Mouse (Mus musculus): Measurements from ENCODE around the gene Mrpl36. TPM values are rescaled to one million over a fixed set of nuclear protein-coding genes. Genes with fewer than 3 reads are reported as not detected.
A peak's percentile ranks its signal among the peaks of the same experiment; 100 is the strongest.

The Mrpl36 gene
- polyA plus RNA-seq, 1 experiment from 2014 or later = 125 TPM

DNA sequence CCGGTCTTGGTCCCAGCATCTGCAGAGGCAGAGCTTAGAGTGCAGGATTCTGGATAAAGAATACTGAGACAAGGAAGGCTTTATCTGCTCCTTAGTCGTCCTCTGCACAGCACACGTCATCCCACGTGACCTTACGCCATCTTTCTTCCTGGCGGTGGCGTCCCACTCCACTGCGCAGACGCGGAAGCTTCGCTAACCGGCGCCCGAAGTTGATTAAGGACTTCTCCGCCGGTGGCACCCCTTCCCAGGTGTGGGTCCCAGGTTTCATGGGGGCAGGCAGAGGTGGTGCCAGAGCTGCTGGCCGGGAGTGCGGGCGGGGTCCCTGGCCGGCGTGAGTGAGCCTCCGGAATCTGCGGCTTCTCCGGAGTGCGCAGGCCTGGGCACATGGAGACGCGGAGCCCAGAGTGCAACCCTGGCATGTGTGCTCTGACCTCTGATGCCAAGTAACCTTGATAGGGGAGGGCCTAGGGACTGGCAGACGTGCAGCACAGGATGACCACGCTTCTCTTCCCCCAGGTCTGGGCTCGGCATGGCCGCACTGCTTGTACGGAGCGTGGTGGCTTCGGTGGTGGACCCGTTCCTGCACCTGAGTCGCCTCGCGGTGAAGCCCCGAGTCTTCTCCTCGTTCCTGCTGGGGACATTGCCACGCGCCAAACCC lies 2.7 kb downstream of the Mrpl36 start:
- H3K4me3 ChIP-seq (ENCODE audit: low read depth, low read length) = peak overlapping the region; percentile 84
- no peaks in the 10 kb centered on the region for H3K9me3 ChIP-seq (replicated peaks; ENCODE audit: control insufficient read depth, low read length)
- WGBS = under 1% methylated on average over 42 of the region's 42 CpGs
- no peaks in the 10 kb centered on the region for H3K4me1 ChIP-seq (ENCODE audit: control insufficient read depth, insufficient read depth, low read length)
- DNase-seq (ENCODE audit: low spot score) = peak; percentile 88
- no peak overlapping the region for H3K27ac ChIP-seq (replicated peaks; ENCODE audit: low read depth, low read length)
- no peaks in the 10 kb centered on the region for H3K36me3 ChIP-seq (replicated peaks; ENCODE audit: control insufficient read depth, insufficient read depth, low read depth, low read length)
- peak overlapping the region; percentile 91 for H3K4me2 ChIP-seq (ENCODE audit: low read depth, low read length)
- no peaks in the 10 kb centered on the region for H3K27me3 ChIP-seq (ENCODE audit: control insufficient read depth, insufficient read depth, low read length)
- ATAC-seq (replicated peaks; ENCODE audit: insufficient number of reproducible peaks, low FRiP score, low TSS enrichment, low read depth) = peak; percentile 80
- peak overlapping the region; percentile 90 for H3K9ac ChIP-seq (replicated peaks; ENCODE audit: low read length)

GRCm38 (mm10) chr13:73331736-73332135 lies 3.4 kb downstream of the Mrpl36 start:
- 73% methylated on average over 3 of the region's 3 CpGs for WGBS
- no peak overlapping the region for H3K27ac ChIP-seq (replicated peaks; ENCODE audit: low read depth, low read length)
- H3K9me3 ChIP-seq (replicated peaks; ENCODE audit: control insufficient read depth, low read length) = no peaks in the 10 kb centered on the region
- DNase-seq (ENCODE audit: low spot score) (no peak), ATAC-seq (replicated peaks; ENCODE audit: insufficient number of reproducible peaks, low FRiP score, low TSS enrichment, low read depth) (no peak)
- H3K4me2 ChIP-seq (ENCODE audit: low read depth, low read length) = peak overlapping the region; percentile 91
- H3K27me3 ChIP-seq (ENCODE audit: control insufficient read depth, insufficient read depth, low read length) = no peaks in the 10 kb centered on the region
- H3K9ac ChIP-seq (replicated peaks; ENCODE audit: low read length) = peak overlapping the region; percentile 90
- H3K4me1 ChIP-seq (ENCODE audit: control insufficient read depth, insufficient read depth, low read length) = no peaks in the 10 kb centered on the region
- H3K36me3 ChIP-seq (replicated peaks; ENCODE audit: control insufficient read depth, insufficient read depth, low read depth, low read length) = no peaks in the 10 kb centered on the region
- peak overlapping the region; percentile 84 for H3K4me3 ChIP-seq (ENCODE audit: low read depth, low read length)

DNA sequence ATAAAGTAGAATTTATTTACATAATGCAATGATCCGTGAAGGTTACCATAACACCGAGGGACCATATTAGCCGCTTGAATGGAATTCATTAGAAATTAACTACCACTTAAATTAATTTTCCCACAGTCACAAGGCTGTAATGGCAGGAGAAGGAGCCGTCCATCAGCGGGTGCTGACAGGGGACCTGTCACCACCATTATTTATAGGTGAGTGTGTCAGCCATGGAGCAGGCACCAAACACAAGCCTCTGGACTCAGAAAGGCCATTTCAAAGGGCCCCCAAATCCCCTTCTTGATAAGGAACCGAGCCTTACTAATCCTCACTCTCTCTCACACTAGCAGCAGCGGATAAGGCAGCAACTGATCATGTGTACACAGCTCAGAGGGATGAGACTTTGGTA lies 8.4 kb downstream of the Mrpl36 start:
- H3K9ac ChIP-seq (replicated peaks; ENCODE audit: low read length) = no peak overlapping the region
- DNase-seq (ENCODE audit: low spot score) = no peak
- H3K27me3 ChIP-seq (ENCODE audit: control insufficient read depth, insufficient read depth, low read length) = no peaks in the 10 kb centered on the region
- H3K27ac ChIP-seq (replicated peaks; ENCODE audit: low read depth, low read length) = no peak overlapping the region
- WGBS = 77% methylated on average over 7 of the region's 7 CpGs
- no peak overlapping the region for H3K4me2 ChIP-seq (ENCODE audit: low read depth, low read length)
- no peaks in the 10 kb centered on the region for H3K4me1 ChIP-seq (ENCODE audit: control insufficient read depth, insufficient read depth, low read length)
- no peaks in the 10 kb centered on the region for H3K9me3 ChIP-seq (replicated peaks; ENCODE audit: control insufficient read depth, low read length)
- no peak for ATAC-seq (replicated peaks; ENCODE audit: insufficient number of reproducible peaks, low FRiP score, low TSS enrichment, low read depth)
- H3K4me3 ChIP-seq (ENCODE audit: low read depth, low read length) = no peak overlapping the region
- no peaks in the 10 kb centered on the region for H3K36me3 ChIP-seq (replicated peaks; ENCODE audit: control insufficient read depth, insufficient read depth, low read depth, low read length)

DNA sequence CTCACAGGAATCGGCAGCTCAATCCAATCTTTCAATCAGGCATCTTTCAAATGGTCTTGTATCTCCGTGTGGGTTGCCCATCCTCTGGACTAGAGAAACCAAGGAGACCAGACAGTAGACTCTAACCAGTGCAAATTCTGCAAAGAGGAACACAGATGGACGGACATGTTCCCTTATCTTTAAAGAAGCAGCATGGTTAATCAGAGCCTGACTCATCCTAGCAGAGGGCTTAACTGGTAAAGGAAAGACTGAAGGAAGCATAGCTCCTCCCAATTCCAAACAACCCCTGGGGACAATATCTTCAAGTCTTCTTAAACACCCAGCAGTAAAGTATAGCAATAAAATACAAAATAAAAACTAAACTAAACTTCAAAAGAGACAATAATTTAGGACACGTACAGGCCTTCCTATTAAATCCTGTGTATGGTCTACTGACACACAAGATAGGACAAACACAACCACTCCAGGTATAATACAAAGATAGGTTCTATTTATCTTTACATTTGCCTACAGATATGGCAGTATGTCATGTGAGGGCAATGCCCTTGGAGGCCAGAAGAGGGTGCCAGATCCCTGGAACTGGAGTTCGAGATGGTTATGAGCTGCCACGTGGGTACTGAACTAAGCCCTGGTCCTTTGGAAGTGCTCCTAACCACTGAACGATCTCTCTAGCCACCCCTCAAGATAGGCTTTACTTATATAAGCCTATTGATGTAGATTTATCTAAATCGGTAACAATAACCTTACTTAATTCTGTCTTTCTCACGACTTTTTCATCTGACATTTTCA lies 17.0 kb downstream of the Mrpl36 start:
- ATAC-seq (replicated peaks; ENCODE audit: insufficient number of reproducible peaks, low FRiP score, low TSS enrichment, low read depth) (no peak), DNase-seq (ENCODE audit: low spot score) (peak; percentile 23)
- no peak overlapping the region for H3K4me2 ChIP-seq (ENCODE audit: low read depth, low read length)
- H3K27me3 ChIP-seq (ENCODE audit: control insufficient read depth, insufficient read depth, low read length) = no peaks in the 10 kb centered on the region
- H3K9ac ChIP-seq (replicated peaks; ENCODE audit: low read length) = no peak overlapping the region
- H3K36me3 ChIP-seq (replicated peaks; ENCODE audit: control insufficient read depth, insufficient read depth, low read depth, low read length) = no peaks in the 10 kb centered on the region
- H3K4me1 ChIP-seq (ENCODE audit: control insufficient read depth, insufficient read depth, low read length) = no peaks in the 10 kb centered on the region
- H3K27ac ChIP-seq (replicated peaks; ENCODE audit: low read depth, low read length) = no peak overlapping the region
- WGBS = 79% methylated on average over 9 of the region's 9 CpGs
- H3K4me3 ChIP-seq (ENCODE audit: low read depth, low read length) = no peak overlapping the region
- H3K9me3 ChIP-seq (replicated peaks; ENCODE audit: control insufficient read depth, low read length) = no peaks in the 10 kb centered on the region

- H3K4me3 ChIP-seq (ENCODE audit: low read depth, low read length) = no peak overlapping the region
- H3K4me1 ChIP-seq (ENCODE audit: control insufficient read depth, insufficient read depth, low read length) = no peaks in the 10 kb centered on the region
- no peaks in the 10 kb centered on the region for H3K36me3 ChIP-seq (replicated peaks; ENCODE audit: control insufficient read depth, insufficient read depth, low read depth, low read length)
- no peak overlapping the region for H3K9ac ChIP-seq (replicated peaks; ENCODE audit: low read length)
- ATAC-seq (replicated peaks; ENCODE audit: insufficient number of reproducible peaks, low FRiP score, low TSS enrichment, low read depth) (no peak), DNase-seq (ENCODE audit: low spot score) (peak; percentile 61)
- 12% methylated on average over 2 of the region's 2 CpGs for WGBS
- H3K27ac ChIP-seq (replicated peaks; ENCODE audit: low read depth, low read length) = no peak overlapping the region
- no peak overlapping the region for H3K4me2 ChIP-seq (ENCODE audit: low read depth, low read length)
- no peaks in the 10 kb centered on the region for H3K27me3 ChIP-seq (ENCODE audit: control insufficient read depth, insufficient read depth, low read length)
- H3K9me3 ChIP-seq (replicated peaks; ENCODE audit: control insufficient read depth, low read length) = no peaks in the 10 kb centered on the region
These were observed 17.8 kb downstream of the Mrpl36 start for GRCm38 (mm10) chr13:73346131-73346530.

- Histone ChIP-seq H3K9ac (replicated peaks; ENCODE audit: low read length) (no peak overlapping the region), H3K4me1 (ENCODE audit: control insufficient read depth, insufficient read depth, low read length) (no peaks in the 10 kb centered on the region), H3K4me2 (ENCODE audit: low read depth, low read length) (no peak overlapping the region), H3K9me3 (replicated peaks; ENCODE audit: control insufficient read depth, low read length) (no peaks in the 10 kb centered on the region), H3K36me3 (replicated peaks; ENCODE audit: control insufficient read depth, insufficient read depth, low read depth, low read length) (no peaks in the 10 kb centered on the region), H3K27ac (replicated peaks; ENCODE audit: low read depth, low read length) (no peak overlapping the region), H3K27me3 (ENCODE audit: control insufficient read depth, insufficient read depth, low read length) (no peaks in the 10 kb centered on the region), H3K4me3 (ENCODE audit: low read depth, low read length) (no peak overlapping the region)
- WGBS = 69% methylated on average over 4 of the region's 4 CpGs
- no peak for ATAC-seq (replicated peaks; ENCODE audit: insufficient number of reproducible peaks, low FRiP score, low TSS enrichment, low read depth)
- no peak for DNase-seq (ENCODE audit: low spot score)
These were observed 18.4 kb downstream of the Mrpl36 start for GRCm38 (mm10) chr13:73346743-73347142.

DNA sequence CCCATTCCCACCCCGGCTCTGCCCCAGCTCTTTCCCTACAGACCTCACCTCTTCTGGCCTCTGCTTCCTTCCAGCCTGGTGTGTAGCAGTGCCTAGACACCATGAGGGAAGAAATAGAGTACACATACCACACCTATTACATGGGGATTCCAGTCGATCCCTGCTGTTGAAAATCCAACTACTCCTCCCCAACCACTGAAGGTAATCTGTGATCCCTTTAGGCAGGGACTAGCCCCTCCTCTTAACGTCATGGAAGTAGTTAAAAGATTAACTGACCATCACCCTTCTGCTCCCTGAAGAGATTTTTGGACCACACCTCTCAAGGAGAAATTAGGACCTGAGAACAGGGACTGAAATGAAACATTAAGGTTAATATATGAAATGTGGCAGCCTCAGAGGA lies 18.9 kb downstream of the Mrpl36 start:
- DNase-seq (ENCODE audit: low spot score) (no peak), ATAC-seq (replicated peaks; ENCODE audit: insufficient number of reproducible peaks, low FRiP score, low TSS enrichment, low read depth) (no peak)
- no peak overlapping the region for H3K27ac ChIP-seq (replicated peaks; ENCODE audit: low read depth, low read length)
- H3K4me3 ChIP-seq (ENCODE audit: low read depth, low read length) = no peak overlapping the region
- no peak overlapping the region for H3K4me2 ChIP-seq (ENCODE audit: low read depth, low read length)
- no peaks in the 10 kb centered on the region for H3K9me3 ChIP-seq (replicated peaks; ENCODE audit: control insufficient read depth, low read length)
- no peaks in the 10 kb centered on the region for H3K36me3 ChIP-seq (replicated peaks; ENCODE audit: control insufficient read depth, insufficient read depth, low read depth, low read length)
- H3K9ac ChIP-seq (replicated peaks; ENCODE audit: low read length) = no peak overlapping the region
- 60% methylated on average over 3 of the region's 3 CpGs for WGBS
- H3K27me3 ChIP-seq (ENCODE audit: control insufficient read depth, insufficient read depth, low read length) = no peaks in the 10 kb centered on the region
- no peaks in the 10 kb centered on the region for H3K4me1 ChIP-seq (ENCODE audit: control insufficient read depth, insufficient read depth, low read length)

DNA sequence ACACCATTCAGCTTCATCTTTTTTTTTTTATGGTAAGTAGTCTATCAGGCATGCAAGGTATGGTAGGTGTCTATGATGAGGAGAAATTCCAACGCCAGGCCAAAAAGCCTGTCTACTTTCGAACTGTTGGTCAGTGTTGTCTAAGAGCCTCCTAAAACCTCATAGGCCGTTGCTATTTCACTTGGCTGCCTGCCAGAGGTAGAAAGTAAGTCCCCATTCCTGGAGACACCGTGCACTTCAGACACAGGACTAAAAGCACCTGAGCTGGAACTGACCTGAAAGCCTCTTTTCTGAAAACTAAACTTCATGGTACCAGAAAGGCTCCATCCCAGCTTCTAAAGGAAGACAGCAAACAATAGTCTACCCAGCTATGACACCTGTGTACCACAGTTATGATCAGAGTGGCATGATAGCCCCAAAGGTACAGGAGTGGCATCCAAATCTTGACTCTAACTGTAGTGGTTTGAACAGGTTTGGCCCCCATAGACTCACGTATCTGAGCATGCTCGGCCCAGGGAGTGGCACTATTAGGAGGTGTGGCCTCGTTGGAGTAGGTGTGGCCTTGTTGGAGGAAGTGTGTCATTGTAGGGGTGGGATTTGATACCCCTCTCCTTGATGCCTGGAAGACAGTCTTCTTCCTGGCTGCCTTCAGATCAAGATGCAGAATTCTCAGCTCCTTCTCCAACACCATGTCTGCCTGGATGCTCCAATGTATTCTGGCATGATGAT lies 19.8 kb downstream of the Mrpl36 start:
- no peak overlapping the region for H3K9ac ChIP-seq (replicated peaks; ENCODE audit: low read length)
- no peak for ATAC-seq (replicated peaks; ENCODE audit: insufficient number of reproducible peaks, low FRiP score, low TSS enrichment, low read depth)

More for the DNA sequence above, 19.8 kb downstream of the Mrpl36 start:
- no peak overlapping the region for H3K4me2 ChIP-seq (ENCODE audit: low read depth, low read length)
- no peak overlapping the region for H3K27ac ChIP-seq (replicated peaks; ENCODE audit: low read depth, low read length)
- H3K4me1 ChIP-seq (ENCODE audit: control insufficient read depth, insufficient read depth, low read length) = no peaks in the 10 kb centered on the region
- no peak for DNase-seq (ENCODE audit: low spot score)
- H3K36me3 ChIP-seq (replicated peaks; ENCODE audit: control insufficient read depth, insufficient read depth, low read depth, low read length) = no peaks in the 10 kb centered on the region
- H3K9me3 ChIP-seq (replicated peaks; ENCODE audit: control insufficient read depth, low read length) = no peaks in the 10 kb centered on the region
- H3K4me3 ChIP-seq (ENCODE audit: low read depth, low read length) = no peak overlapping the region
- H3K27me3 ChIP-seq (ENCODE audit: control insufficient read depth, insufficient read depth, low read length) = no peaks in the 10 kb centered on the region
- 90% methylated on average over 7 of the region's 7 CpGs for WGBS

Data from embryonic facial prominence, embryonic 11.5 days (tissue).